Mouse (Mus musculus) bone marrow, adult 2 months (tissue): Measurements from ENCODE around the gene Apol8.

Source experiments
- CTCF ChIP-seq: fragments of 200-500 bp; IDR thresholded peaks from 2 replicates; pipeline ENCODE4 v1.5.1; 2011; ENCODE audit warnings: low read length, control low read depth; ENCODE audit not compliant: control insufficient read depth, insufficient read depth
- POLR2A ChIP-seq: fragments of 200-500 bp; IDR thresholded peaks from 2 replicates; pipeline ENCODE4 v1.6.1; 2011; ENCODE audit warnings: low read depth, mild to moderate bottlenecking, control low read depth, low read length, borderline replicate concordance; ENCODE audit not compliant: control insufficient read depth

DNA sequence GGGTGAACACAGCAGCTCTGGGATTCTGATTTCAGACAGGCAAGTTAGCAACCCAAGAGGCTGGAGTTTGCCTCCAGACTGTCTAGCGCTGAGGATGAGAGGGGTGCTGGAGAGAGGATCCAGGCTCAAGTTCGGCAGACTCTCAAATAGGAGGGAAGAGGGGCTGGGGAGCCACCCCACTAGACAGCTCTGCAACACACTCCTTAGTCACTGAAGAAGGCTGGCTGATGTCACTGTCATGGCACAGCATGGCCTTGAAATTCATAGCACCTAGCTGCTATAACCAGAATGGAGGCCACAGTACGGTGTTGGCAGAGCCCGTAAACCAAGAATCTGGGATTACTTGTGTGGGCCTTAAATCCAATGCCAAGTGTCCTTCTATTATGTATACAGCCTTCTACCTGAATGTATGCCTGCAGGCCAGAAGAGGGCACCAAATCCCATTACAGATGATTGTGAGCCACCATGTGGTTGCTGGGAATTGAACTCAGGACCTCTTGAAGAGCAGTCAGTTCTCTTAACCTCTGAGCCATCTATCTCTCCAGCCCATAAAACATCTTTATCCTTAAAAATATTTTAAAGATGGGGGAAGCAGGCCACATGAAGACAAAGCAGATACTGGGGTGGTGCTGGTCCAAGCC lies 903 bp upstream of the Apol8 start:
- TF ChIP-seq CTCF, result no peak
- no peak for TF ChIP-seq POLR2A
